Mouse (Mus musculus): ENCODE results near the gene Adgrl2. TPM values are rescaled to one million over a fixed set of nuclear protein-coding genes. Genes with fewer than 3 reads are reported as not detected.

The Adgrl2 gene
- polyA plus RNA-seq, 1 experiment, result 90.3 TPM

DNA sequence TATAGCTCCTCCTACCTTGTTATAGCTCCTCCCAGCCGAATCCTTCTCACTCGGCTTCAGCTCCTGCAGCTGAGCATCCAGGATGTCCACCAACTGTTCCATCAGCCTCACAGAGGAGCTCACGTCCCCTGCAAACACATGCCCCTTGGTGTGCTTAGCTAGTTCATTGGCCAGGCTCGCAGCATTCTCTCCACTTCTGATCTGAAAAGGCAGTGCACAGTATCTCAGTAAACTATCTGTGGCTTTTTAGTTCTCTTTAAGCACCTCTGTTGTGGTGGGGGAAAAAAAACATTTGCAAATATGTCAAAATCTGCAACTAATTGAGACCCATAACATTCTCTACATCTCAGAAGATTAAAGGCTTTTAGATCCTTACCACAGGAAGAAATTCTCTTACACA is 139.5 kb downstream of the Adgrl2 start:
- no peak overlapping the region for H3K4me3 ChIP-seq (ENCODE audit: insufficient read depth, low read length)
- no peak overlapping the region for H3K27ac ChIP-seq (ENCODE audit: insufficient read depth, low read length)
- H3K4me1 ChIP-seq (ENCODE audit: control insufficient read depth, insufficient read depth, low read length), result no peaks in the 10 kb centered on the region
- TF ChIP-seq POLR2A (IDR thresholded peaks at IDR 0.05; ENCODE audit: extremely low read depth, insufficient read depth, low read length), result no peak
- no peak for TF ChIP-seq CTCF (IDR thresholded peaks at IDR 0.05; ENCODE audit: extremely low read depth, insufficient read depth, low read length)

- no peak overlapping the region for H3K4me3 ChIP-seq (ENCODE audit: insufficient read depth, low read length)
- H3K4me1 ChIP-seq (ENCODE audit: control insufficient read depth, insufficient read depth, low read length), result no peaks in the 10 kb centered on the region
- no peak overlapping the region for H3K27ac ChIP-seq (ENCODE audit: insufficient read depth, low read length)
- TF ChIP-seq POLR2A (IDR thresholded peaks at IDR 0.05; ENCODE audit: extremely low read depth, insufficient read depth, low read length) (no peak), CTCF (IDR thresholded peaks at IDR 0.05; ENCODE audit: extremely low read depth, insufficient read depth, low read length) (no peak)
These were observed 142.0 kb downstream of the Adgrl2 start for GRCm38 (mm10) chr3:148848366-148848765.

GRCm38 (mm10) chr3:148844182-148844581 is 146.2 kb downstream of the Adgrl2 start:
- no peak overlapping the region for H3K27ac ChIP-seq (ENCODE audit: insufficient read depth, low read length)
- TF ChIP-seq POLR2A (IDR thresholded peaks at IDR 0.05; ENCODE audit: extremely low read depth, insufficient read depth, low read length), result no peak
- TF ChIP-seq CTCF (IDR thresholded peaks at IDR 0.05; ENCODE audit: extremely low read depth, insufficient read depth, low read length), result no peak
- H3K4me3 ChIP-seq (ENCODE audit: insufficient read depth, low read length), result no peak overlapping the region
- H3K4me1 ChIP-seq (ENCODE audit: control insufficient read depth, insufficient read depth, low read length), result no peaks in the 10 kb centered on the region

- no peak for TF ChIP-seq POLR2A (IDR thresholded peaks at IDR 0.05; ENCODE audit: extremely low read depth, insufficient read depth, low read length)
- TF ChIP-seq CTCF (IDR thresholded peaks at IDR 0.05; ENCODE audit: extremely low read depth, insufficient read depth, low read length), result no peak
- Histone ChIP-seq H3K4me3 (ENCODE audit: insufficient read depth, low read length) (no peak overlapping the region), H3K27ac (ENCODE audit: insufficient read depth, low read length) (no peak overlapping the region), H3K4me1 (ENCODE audit: control insufficient read depth, insufficient read depth, low read length) (no peaks in the 10 kb centered on the region)
These were observed 147.8 kb downstream of the Adgrl2 start for GRCm38 (mm10) chr3:148842533-148842932.

- no peaks in the 10 kb centered on the region for H3K4me1 ChIP-seq (ENCODE audit: control insufficient read depth, insufficient read depth, low read length)
- TF ChIP-seq CTCF (IDR thresholded peaks at IDR 0.05; ENCODE audit: extremely low read depth, insufficient read depth, low read length) (no peak), POLR2A (IDR thresholded peaks at IDR 0.05; ENCODE audit: extremely low read depth, insufficient read depth, low read length) (no peak)
- H3K4me3 ChIP-seq (ENCODE audit: insufficient read depth, low read length), result no peak overlapping the region
- H3K27ac ChIP-seq (ENCODE audit: insufficient read depth, low read length), result no peak overlapping the region
These were observed 151.5 kb downstream of the Adgrl2 start for GRCm38 (mm10) chr3:148838835-148839296.

- H3K4me3 ChIP-seq (ENCODE audit: insufficient read depth, low read length), result no peak overlapping the region
- no peaks in the 10 kb centered on the region for H3K4me1 ChIP-seq (ENCODE audit: control insufficient read depth, insufficient read depth, low read length)
- no peak overlapping the region for H3K27ac ChIP-seq (ENCODE audit: insufficient read depth, low read length)
- TF ChIP-seq POLR2A (IDR thresholded peaks at IDR 0.05; ENCODE audit: extremely low read depth, insufficient read depth, low read length) (no peak), CTCF (IDR thresholded peaks at IDR 0.05; ENCODE audit: extremely low read depth, insufficient read depth, low read length) (no peak)
These were observed 152.1 kb downstream of the Adgrl2 start for GRCm38 (mm10) chr3:148838095-148838834.

DNA sequence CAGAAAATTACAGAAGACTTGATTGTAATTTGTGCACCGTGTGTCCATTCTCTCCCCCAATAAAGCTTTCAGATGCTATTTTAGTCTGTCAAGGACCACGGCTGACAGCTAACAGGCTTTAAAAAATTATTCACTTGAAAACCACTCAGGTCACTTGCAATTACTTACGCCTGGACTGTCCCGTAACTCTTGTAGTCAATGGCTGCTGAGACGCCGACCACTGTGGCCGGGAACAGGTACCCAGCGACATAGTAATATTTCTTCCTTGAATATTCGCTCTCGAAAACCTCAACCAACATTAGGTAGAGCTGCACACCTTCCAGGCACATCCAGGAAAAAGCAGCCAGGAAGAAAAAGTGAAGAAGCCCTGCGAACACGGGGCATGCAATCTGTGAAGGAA is 155.2 kb downstream of the Adgrl2 start:
- TF ChIP-seq CTCF (IDR thresholded peaks at IDR 0.05; ENCODE audit: extremely low read depth, insufficient read depth, low read length) (no peak), POLR2A (IDR thresholded peaks at IDR 0.05; ENCODE audit: extremely low read depth, insufficient read depth, low read length) (no peak)
- H3K4me3 ChIP-seq (ENCODE audit: insufficient read depth, low read length), result no peak overlapping the region
- no peak overlapping the region for H3K27ac ChIP-seq (ENCODE audit: insufficient read depth, low read length)

GRCm38 (mm10) chr3:148833070-148833769 is 157.1 kb downstream of the Adgrl2 start:
- Histone ChIP-seq H3K4me1 (ENCODE audit: control insufficient read depth, insufficient read depth, low read length) (no peaks in the 10 kb centered on the region), H3K4me3 (ENCODE audit: insufficient read depth, low read length) (no peak overlapping the region), H3K27ac (ENCODE audit: insufficient read depth, low read length) (no peak overlapping the region)
- TF ChIP-seq POLR2A (IDR thresholded peaks at IDR 0.05; ENCODE audit: extremely low read depth, insufficient read depth, low read length) (no peak), CTCF (IDR thresholded peaks at IDR 0.05; ENCODE audit: extremely low read depth, insufficient read depth, low read length) (no peak)

More for the DNA sequence above, 155.2 kb downstream of the Adgrl2 start:
- no peaks in the 10 kb centered on the region for H3K4me1 ChIP-seq (ENCODE audit: control insufficient read depth, insufficient read depth, low read length)

DNA sequence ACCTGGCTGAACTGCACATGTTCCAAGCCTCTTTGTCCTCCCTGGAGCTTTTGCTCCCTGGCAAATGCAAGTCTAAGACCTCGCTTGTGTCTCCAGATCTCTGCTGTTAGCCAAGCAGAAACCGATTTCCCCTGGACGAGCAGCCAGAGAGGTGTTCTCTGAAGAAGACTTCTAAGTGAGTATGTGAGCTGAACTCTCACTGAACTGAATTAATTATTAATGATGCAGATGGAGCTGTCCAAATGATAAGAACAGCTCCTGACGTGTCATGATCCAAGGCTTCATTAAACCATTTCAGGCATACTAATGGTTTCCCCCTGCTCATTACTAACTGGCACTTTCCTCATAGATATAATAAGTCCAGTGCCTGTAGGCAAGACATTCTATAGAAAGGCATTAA is 158.4 kb downstream of the Adgrl2 start:
- no peak overlapping the region for H3K27ac ChIP-seq (ENCODE audit: insufficient read depth, low read length)
- TF ChIP-seq POLR2A (IDR thresholded peaks at IDR 0.05; ENCODE audit: extremely low read depth, insufficient read depth, low read length) (no peak), CTCF (IDR thresholded peaks at IDR 0.05; ENCODE audit: extremely low read depth, insufficient read depth, low read length) (no peak)
- H3K4me3 ChIP-seq (ENCODE audit: insufficient read depth, low read length), result no peak overlapping the region
- H3K4me1 ChIP-seq (ENCODE audit: control insufficient read depth, insufficient read depth, low read length), result no peaks in the 10 kb centered on the region

- Histone ChIP-seq H3K27ac (ENCODE audit: insufficient read depth, low read length) (no peak overlapping the region), H3K4me3 (ENCODE audit: insufficient read depth, low read length) (no peak overlapping the region), H3K4me1 (ENCODE audit: control insufficient read depth, insufficient read depth, low read length) (no peaks in the 10 kb centered on the region)
- TF ChIP-seq POLR2A (IDR thresholded peaks at IDR 0.05; ENCODE audit: extremely low read depth, insufficient read depth, low read length) (no peak), CTCF (IDR thresholded peaks at IDR 0.05; ENCODE audit: extremely low read depth, insufficient read depth, low read length) (no peak)
These were observed 161.8 kb downstream of the Adgrl2 start for GRCm38 (mm10) chr3:148828519-148828918.

Measured in cortical plate, adult 2 months (tissue).